Comparison of ENCODE assay signal across 30 mouse cellular contexts in the genomic region with DNA sequence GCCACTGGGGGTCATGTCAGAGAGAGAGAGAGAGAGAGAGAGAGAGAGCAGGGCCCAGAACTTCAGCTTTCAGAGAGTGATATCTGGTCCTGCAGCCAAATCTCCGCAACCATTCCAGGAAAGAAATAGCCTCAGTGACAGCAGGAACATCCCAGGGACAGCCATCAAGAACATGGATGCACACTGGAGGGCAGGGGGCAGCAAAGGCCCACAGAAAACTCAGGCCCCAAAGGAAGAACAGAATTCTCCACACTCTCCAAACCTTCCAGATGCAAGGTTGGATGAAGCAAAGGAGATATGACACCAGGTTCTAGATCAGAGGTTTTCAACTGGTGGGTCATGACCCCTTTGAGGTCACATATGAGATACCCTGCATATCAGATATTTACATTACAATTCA. TPM values are rescaled to one million over a fixed set of nuclear protein-coding genes. Genes with fewer than 3 reads are reported as not detected.
DNase-seq lines count a peak whose midpoint lies in the region; ATAC-seq and TF ChIP-seq lines count a peak whose summit lies in the region.
"Had no signal": no experiment of that assay in that cellular context is flagged by ENCODE, and none has a peak within 500 bp of the region (broad histone marks: within the 10 kb centered on the region; RNA-seq: fewer than 3 reads in every experiment).

No protein-coding gene starts in this region.

- WGBS in liver, postnatal 0 days (ENCODE audit: insufficient replicate concordance): 80% methylated on average over 1 of the region's 1 CpGs

- TF ChIP-seq EP300 in liver, postnatal 0 days (IDR thresholded peaks at IDR 0.05; ENCODE audit: low read depth): no peak

- H3K9ac ChIP-seq in liver, postnatal 0 days (replicated peaks): no peak overlapping the region
- H3K9ac ChIP-seq: embryonic facial prominence, embryonic 12.5 days; limb, embryonic 12.5 days; liver, embryonic 13.5 days; midbrain, embryonic 15.5 days had no signal

- no peak overlapping the region for H3K4me3 ChIP-seq in gastrocnemius, adult 2 months
- no peak overlapping the region for H3K4me3 ChIP-seq in liver, postnatal 0 days (ENCODE audit: low read depth, low read length)
- H3K4me3 ChIP-seq: embryonic facial prominence, embryonic 12.5 days; limb, embryonic 12.5 days; liver, embryonic 13.5 days; midbrain, embryonic 15.5 days had no signal

- no peak overlapping the region for H3K27ac ChIP-seq in gastrocnemius, adult 2 months
- H3K27ac ChIP-seq in liver, postnatal 0 days (ENCODE audit: low read depth): no peak overlapping the region
- H3K27ac ChIP-seq: embryonic facial prominence, embryonic 12.5 days; limb, embryonic 12.5 days; liver, embryonic 13.5 days; midbrain, embryonic 15.5 days had no signal

- intact Hi-C loops in gastrocnemius, adult 2 months (cut with DNase I): no loop called here

- H3K4me1 ChIP-seq in liver, postnatal 0 days (ENCODE audit: insufficient read depth): no peaks in the 10 kb centered on the region
- H3K4me1 ChIP-seq: liver, embryonic 13.5 days had no signal

- no peak for TF ChIP-seq POLR2A in brain, embryonic 14.5 days (IDR thresholded peaks at IDR 0.05; ENCODE audit: borderline replicate concordance, extremely low read depth, insufficient read depth, insufficient read length, poor library complexity, severe bottlenecking)

- no peaks in the 10 kb centered on the region for H3K36me3 ChIP-seq in liver, postnatal 0 days (replicated peaks; ENCODE audit: insufficient read depth, low read length)
- H3K36me3 ChIP-seq: embryonic facial prominence, embryonic 12.5 days; limb, embryonic 12.5 days; liver, embryonic 13.5 days; midbrain, embryonic 15.5 days had no signal

- no peak for ATAC-seq in liver, postnatal 0 days
- ATAC-seq: activated CD4-positive, CD25-positive, alpha-beta regulatory T cell, adult 4 months; midbrain, embryonic 15.5 days; Patski had no signal

- H3K9me3 ChIP-seq in liver, postnatal 0 days (ENCODE audit: low read length): no peaks in the 10 kb centered on the region
- H3K9me3 ChIP-seq: embryonic facial prominence, embryonic 12.5 days; limb, embryonic 12.5 days; liver, embryonic 13.5 days; midbrain, embryonic 15.5 days had no signal

- no peak overlapping the region for H3K4me2 ChIP-seq in liver, postnatal 0 days (ENCODE audit: low read depth, low read length)
- H3K4me2 ChIP-seq: embryonic facial prominence, embryonic 12.5 days; limb, embryonic 12.5 days; liver, embryonic 13.5 days; midbrain, embryonic 15.5 days had no signal

- peak; percentile 19; the same call in 1 of the 2 replicates for TF ChIP-seq CTCF in gastrocnemius, adult 2 months (IDR thresholded peaks at IDR 0.05)
- 0 out of 2 replicates have a peak, but pooled peaks have one; percentile 8 for TF ChIP-seq CTCF in liver, postnatal 0 days (IDR thresholded peaks at IDR 0.05; ENCODE audit: low read depth)
- TF ChIP-seq CTCF in brain, embryonic 14.5 days (IDR thresholded peaks at IDR 0.05; ENCODE audit: borderline replicate concordance, extremely low read depth, insufficient read depth, insufficient read length): peak; percentile 41; the same call in 1 of the 2 replicates

- no peaks in the 10 kb centered on the region for H3K27me3 ChIP-seq in liver, postnatal 0 days (ENCODE audit: insufficient read depth, low read length)
- H3K27me3 ChIP-seq: embryonic facial prominence, embryonic 12.5 days; liver, embryonic 13.5 days; midbrain, embryonic 15.5 days had no signal

- DNase-seq in gastrocnemius, adult 2 months: no peak
- no peak for DNase-seq in gastrocnemius, adult 18-20 months (ENCODE audit: low spot score)
- DNase-seq in liver, postnatal 0 days: no peak
- DNase-seq in liver: no peak
- DNase-seq in brain, embryonic 14.5 days (ENCODE audit: low read depth): peak; percentile 46
- DNase-seq in retina, postnatal 1 day: peak; percentile 23
- no peak for DNase-seq in spleen, adult 18-20 months
- DNase-seq: adrenal gland, postnatal 10 days; gastrocnemius, postnatal 14 days; heart, adult 18-20 months; kidney, adult 2 months; kidney, postnatal 25 days; layer of hippocampus, adult 9-11 months; liver, embryonic 13.5 days; right cerebral cortex, adult 18-20 months; thymus, postnatal 36 days had no signal

RNA-seq across cellular contexts. Expression of a gene that starts 50.0 kb away (rescaled TPM):
- not detected for total RNA-seq in gastrocnemius, adult 2 months (2021)
- total RNA-seq in gastrocnemius, adult 18-20 months (2021): not detected
- polyA plus RNA-seq in liver, postnatal 0 days (2015; fragmentation: Nextera tagmentation; extraction: Ambion mirVana): not detected in 2 replicates
- not detected in 2 replicates for polyA plus RNA-seq in brain, embryonic 14.5 days (2012; rRNA removed)
- total RNA-seq: adrenal gland, postnatal 10 days; common myeloid progenitor, adult 5-6 weeks; ES-E14; gastrocnemius, postnatal 14 days; heart, adult 18-20 months; hematopoietic stem cell, adult 5-6 weeks; left cerebral cortex, adult 8-10 months; megakaryocyte, adult 5-6 weeks; neutrophil, adult 5-6 weeks had no signal
- polyA plus RNA-seq: activated CD4-positive, CD25-positive, alpha-beta regulatory T cell, adult 4 months; embryonic facial prominence, embryonic 12.5 days; frontal cortex, adult 2 months; heart, embryonic 14.5 days; kidney, adult 2 months; limb, embryonic 12.5 days; liver, embryonic 13.5 days; lung, embryonic 16.5 days; midbrain, embryonic 15.5 days; Patski had no signal

Comparison
In these comparisons a context has a peak if more than half of its experiments do, and no peak if none do; other contexts are left out.
1. DNase-seq: peak in brain, embryonic 14.5 days (single experiment) and retina, postnatal 1 day (single experiment); none in gastrocnemius, adult 2 months (single experiment), gastrocnemius, adult 18-20 months (single experiment), liver, postnatal 0 days (single experiment), liver (single experiment) and spleen, adult 18-20 months (0 of 2).
2. Peak in every context shown above with its lines, with median percentiles within 50 percentile points of each other: CTCF ChIP-seq.